Mouse (Mus musculus) MEL-GATA-1-ER (cell line): ENCODE data around the gene D2hgdh.
"Not testable (repeated sequence)": the region's sequence is repeated elsewhere in the genome, so short reads cannot be mapped to it uniquely, and the experiment has no call there.

Experiments
- DNase-seq: peaks from one replicate; pipeline ENCODE4 v3.0.0-alpha.2; 2012; ENCODE audit warnings: low read depth; ENCODE audit errors: extremely low read depth

D2hgdh gene

DNA sequence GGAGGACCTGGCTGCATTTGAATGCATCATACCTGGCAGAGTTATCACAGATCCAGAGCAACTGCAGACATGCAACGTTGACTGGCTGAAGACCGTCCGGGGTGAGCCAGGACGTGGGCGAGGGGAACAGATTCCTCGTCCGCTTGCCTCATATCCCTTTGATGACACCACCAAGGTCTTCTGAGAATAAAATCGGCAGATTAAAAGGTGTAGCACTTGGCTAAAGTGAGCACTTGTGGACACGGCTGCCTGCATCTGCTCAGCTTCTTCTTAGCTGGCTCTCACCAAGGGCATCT lies 1.8 kb downstream of the D2hgdh start:
- no peak for DNase-seq

- not testable (repeated sequence) for DNase-seq
Measured at GRCm38 (mm10) chr1:93832754-93833360, 8.1 kb downstream of the D2hgdh start.

DNA sequence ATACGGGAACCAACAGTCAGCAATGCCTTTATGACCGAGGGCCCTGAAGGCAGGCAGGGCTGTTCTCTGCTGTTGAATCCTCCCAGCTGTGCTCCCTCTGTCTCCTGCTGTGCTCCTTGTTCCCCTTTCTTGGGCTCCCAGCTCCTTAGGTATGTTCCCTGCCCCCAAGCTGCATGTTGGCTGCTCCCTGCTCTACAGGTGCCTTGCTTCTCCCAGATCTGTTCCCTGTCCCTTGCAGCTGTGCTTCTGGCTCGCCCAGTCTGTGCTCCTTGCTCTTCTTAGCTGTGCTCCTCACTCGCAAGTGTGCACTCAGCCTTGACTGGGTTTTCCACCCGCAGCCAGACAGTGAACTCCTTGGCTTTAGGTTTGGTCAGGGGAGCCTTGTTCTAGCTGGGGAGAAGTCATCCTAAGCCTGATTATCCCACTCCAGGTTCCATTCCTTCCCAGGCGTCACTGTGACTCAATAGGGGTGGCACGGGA lies 10.0 kb downstream of the D2hgdh start:
- no peak for DNase-seq

GRCm38 (mm10) chr1:93835211-93835610 lies 10.5 kb downstream of the D2hgdh start:
- no peak for DNase-seq

DNA sequence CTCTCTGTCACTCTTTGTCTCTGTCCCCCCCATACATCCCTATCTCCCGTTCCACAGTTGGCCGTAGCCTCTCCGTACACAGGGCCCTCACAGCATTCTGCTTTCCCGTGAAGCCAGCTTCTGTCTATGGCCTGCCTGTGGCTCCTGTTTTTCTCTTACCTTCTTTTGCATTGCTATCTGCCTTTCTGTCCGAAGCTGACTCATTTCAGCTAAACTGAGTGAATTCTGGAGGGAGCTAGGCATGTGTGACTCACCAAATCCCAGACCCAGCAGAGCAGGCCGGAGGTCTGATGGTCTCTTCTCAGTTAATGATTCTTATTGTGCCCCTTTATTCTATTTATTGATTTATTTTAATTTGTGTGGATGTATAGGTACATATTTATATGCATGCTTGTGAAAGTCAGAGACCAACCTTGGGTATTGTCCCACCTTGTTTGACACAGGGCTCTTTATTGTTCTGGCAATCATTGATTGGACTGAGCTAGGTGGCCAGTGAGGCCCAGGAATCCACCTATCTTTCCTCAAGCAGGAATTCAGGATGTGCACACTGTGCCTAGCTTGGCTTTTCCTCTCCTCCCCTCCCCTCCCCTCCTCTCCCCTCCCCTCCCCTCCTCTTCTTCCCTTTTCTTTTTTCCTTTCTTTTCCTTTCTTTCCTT lies 11.3 kb downstream of the D2hgdh start:
- DNase-seq = no peak

DNA sequence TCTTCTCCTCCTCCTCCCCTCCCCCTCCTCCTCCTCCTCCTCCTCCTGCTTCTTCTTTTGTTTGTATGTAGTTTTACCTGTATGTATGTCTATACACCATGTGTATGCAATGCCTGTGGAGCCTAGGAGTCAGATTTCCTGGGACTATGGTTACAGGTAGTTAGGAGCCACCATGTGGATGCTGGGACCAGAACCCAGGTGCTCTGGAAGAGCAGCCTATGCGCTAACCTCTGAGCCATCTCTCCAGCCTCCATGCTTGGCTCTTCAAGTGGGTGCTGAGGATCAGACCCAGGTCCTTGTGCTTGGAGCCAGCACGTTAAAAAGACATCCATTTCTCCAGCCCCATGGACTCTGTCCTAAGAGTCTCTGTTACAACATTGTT lies 11.8 kb downstream of the D2hgdh start:
- DNase-seq = no peak

GRCm38 (mm10) chr1:93837335-93837734 lies 12.6 kb downstream of the D2hgdh start:
- DNase-seq = no peak

DNA sequence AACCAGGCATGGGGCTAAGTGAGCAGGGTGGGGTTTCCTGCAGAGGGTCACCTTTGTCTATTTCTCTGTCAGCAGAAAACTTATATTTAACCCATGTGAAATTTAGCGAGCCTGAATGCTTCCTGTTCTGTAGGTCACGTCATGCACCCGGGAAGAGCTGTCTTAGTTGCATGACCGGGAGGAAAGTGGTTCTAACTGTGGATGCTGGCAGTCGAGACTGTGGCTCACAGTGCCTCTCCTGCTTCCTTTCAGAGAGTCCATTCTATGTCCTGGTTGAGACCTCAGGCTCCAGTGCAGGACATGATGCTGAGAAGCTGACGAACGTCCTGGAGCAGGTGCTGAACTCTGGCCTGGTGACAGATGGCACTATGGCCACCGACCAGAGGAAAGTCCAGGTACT lies 13.9 kb downstream of the D2hgdh start:
- DNase-seq = not testable (repeated sequence)

DNA sequence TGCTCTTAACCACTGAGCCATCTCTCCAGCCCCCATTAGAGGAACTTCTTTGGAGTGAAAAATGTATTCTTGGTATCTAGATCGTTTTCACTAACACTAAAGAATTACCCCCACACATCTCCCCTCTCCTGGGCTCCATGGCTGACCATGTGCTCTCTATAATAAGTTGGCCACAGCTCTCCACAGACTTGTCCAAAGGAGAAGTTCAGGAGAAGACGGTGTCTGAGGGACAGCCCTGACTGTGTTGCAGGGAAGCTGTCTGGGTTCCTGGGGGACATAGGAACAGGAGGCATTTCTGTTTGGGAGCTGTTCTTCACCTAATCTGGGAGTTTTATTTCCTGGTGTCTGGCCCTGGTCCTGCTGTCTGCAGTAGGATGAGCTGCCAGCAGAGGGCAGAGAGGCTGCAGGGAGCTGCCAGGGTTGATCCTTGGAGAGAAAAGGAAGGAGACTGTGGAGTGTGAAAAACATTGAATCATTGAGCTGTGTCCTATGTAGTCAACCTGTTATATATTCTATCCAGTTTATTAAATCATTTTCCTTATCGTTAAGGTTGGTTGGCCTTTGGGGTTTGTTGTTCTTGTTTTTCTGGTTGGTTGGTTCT lies 21.2 kb downstream of the D2hgdh start:
- not testable (repeated sequence) for DNase-seq

GRCm38 (mm10) chr1:93855790-93856189 lies 31.1 kb downstream of the D2hgdh start:
- DNase-seq = not testable (repeated sequence)

GRCm38 (mm10) chr1:93857370-93857769 lies 32.7 kb downstream of the D2hgdh start:
- no peak for DNase-seq

DNA sequence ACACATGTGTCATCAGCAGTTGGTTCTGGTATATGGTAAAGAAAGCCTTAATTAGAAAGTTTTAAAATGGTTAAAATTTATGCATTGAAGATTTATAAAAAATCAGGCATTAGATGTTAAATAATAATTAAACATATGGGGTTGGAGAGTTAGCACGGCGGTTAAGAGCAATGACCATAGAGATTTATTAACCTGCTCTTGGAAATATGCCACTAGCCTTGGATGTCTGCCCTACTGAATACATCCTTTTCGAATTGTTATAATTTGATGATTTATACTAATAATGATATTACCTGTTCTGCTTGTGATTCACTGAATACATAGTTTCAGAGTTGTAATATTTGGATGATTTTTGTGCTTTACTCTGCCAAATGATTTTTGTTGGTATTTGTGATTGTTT lies 33.3 kb downstream of the D2hgdh start:
- DNase-seq = no peak

DNA sequence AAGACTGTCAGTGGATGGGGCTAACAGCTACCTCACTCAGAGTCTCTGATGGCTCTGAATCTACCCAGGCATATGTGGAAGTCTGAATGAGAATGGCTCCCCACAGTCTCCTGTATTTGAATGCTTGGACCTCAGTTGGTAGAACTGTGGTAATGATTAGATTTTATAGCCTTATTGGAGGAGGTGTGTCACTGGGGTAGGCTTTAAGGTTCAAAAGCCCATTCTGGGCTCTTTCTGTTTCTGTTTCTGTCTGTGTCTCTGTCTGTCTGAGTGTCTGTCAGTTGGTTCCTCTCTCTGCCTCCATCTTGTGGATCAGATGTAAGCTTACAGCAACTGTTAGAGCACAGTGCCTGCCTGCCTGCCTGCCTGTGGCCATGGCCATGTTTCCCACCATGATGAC lies 34.9 kb downstream of the D2hgdh start:
- DNase-seq = no peak

DNA sequence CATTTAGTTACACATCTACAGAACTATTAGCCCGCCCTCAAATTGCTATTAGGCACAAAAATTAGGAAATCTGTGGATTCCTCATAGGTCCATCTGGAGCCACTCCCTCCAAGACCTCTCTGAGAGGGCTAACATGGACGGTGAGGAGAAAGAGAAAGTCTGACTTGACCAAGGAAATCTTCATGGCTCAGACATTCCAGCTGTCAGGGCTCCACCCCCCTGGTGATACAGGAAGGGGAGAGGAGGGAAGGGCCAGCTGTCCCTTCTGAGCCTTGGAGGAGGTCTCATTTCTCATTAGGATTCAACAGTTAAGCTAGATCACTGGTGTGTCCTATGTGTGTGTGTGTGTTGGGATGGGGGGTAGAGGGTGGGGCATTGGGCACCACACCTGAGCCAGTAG lies 36.3 kb downstream of the D2hgdh start, which contains the start of gene Gal3st2:
Gene Gal3st2 (plus strand): TSS at position 259 of the 400 bp plus-strand sequence.
- DNase-seq = not testable (repeated sequence)

DNA sequence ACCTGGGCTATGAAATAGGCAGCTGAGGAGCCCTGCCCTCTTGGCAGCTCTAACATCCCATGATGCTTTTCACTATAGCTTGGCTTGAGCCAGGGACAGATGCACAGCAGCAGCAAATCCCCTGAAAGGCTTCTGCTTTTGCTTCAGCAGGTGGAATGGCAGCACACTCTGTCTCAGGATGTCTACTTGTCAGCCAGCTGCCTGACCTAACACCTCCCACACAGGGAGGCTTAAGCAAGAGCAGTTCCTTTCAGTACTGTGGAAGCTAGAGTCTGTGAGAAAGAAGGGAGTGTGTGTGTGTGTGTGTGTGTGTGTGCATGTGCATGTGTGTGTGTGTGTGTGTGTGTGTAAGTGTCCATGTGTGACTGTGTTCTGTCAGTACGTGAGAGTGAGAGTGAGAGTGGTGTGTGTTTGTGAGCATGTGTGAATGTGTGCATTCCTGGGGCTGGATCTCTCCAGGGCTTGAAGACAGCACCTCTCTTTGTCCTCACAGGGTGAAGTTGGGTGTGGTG lies 46.9 kb downstream of the D2hgdh start:
- DNase-seq = not testable (repeated sequence)

- not testable (repeated sequence) for DNase-seq
Measured at GRCm38 (mm10) chr1:93874405-93874804, 49.7 kb downstream of the D2hgdh start.

- not testable (repeated sequence) for DNase-seq
Measured at GRCm38 (mm10) chr1:93881778-93882177, 57.1 kb downstream of the D2hgdh start.

DNA sequence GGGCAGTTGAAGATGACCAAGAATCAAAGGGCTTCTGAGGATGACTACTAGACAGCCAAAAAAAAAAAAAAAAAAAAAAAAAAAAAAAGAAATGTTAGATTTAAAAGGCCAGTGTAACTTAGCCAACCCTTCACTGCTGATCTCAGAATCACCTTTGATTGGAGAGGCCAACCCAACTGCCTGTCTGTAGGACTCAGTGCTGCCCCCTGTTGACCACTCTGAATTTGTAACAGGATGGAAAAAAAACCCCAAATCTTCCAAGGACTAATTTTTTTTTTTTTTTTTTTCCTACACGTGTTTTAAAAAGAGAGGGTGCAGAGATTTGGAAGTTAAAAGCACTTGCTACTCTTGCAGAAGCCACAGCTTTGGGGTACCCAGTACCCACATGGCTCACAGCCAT lies 66.2 kb downstream of the D2hgdh start:
- DNase-seq = not testable (repeated sequence)

GRCm38 (mm10) chr1:93897395-93897794 lies 72.7 kb downstream of the D2hgdh start:
- DNase-seq = not testable (repeated sequence)

- DNase-seq = not testable (repeated sequence)
Measured at GRCm38 (mm10) chr1:93901291-93901690, 76.6 kb downstream of the D2hgdh start.
